Mouse (Mus musculus): ENCODE measurements at regions not wholly inside any gene's neighbourhood (a gene's known extent, or its start where the extent isn't known, plus 50 kb on each side); places are given as distances from the start of the nearest gene placed in this dataset.
"Not testable (repeated sequence)": the region's sequence is repeated elsewhere in the genome, so short reads cannot be mapped to it uniquely, and the experiment has no call there.

- peak overlapping the region; percentile 25; the same call in 1 of the 2 replicates for H3K9ac ChIP-seq (ENCODE audit: low read length)
Observed at GRCm38 (mm10) chr5:64701780-64702231, 101.4 kb upstream of the Klf3 start.

GRCm38 (mm10) chr5:64702404-64702803 lies 100.8 kb upstream of the Klf3 start:
- DNase-seq (ENCODE audit: low spot score); H3K9me3 ChIP-seq (replicated peaks; ENCODE audit: control insufficient read depth, low read length); H3K4me3 ChIP-seq (ENCODE audit: low read depth, low read length); H3K4me2 ChIP-seq (ENCODE audit: low read length); H3K27me3 ChIP-seq (replicated peaks; ENCODE audit: control insufficient read depth, insufficient read depth, low read length); ATAC-seq; H3K9ac ChIP-seq (ENCODE audit: low read length); H3K36me3 ChIP-seq (ENCODE audit: control insufficient read depth, insufficient read depth, low read length): not testable (repeated sequence)
- Histone ChIP-seq H3K4me1 (ENCODE audit: control insufficient read depth, insufficient read depth, low read length) (peaks cover 16% of the 10 kb centered on the region), H3K27ac (ENCODE audit: low read depth, low read length) (peak overlapping the region; percentile 80)
- 63% methylated on average over 1 of the region's 1 CpGs for WGBS

More at GRCm38 (mm10) chr5:64701780-64702231, 101.4 kb upstream of the Klf3 start:
- no peaks in the 10 kb centered on the region for H3K36me3 ChIP-seq (ENCODE audit: control insufficient read depth, insufficient read depth, low read length)
- WGBS: 7% methylated on average over 7 of the region's 7 CpGs
- peak overlapping the region; percentile 80 for H3K27ac ChIP-seq (ENCODE audit: low read depth, low read length)
- ATAC-seq: peak; percentile 74
- peaks cover 16% of the 10 kb centered on the region for H3K4me1 ChIP-seq (ENCODE audit: control insufficient read depth, insufficient read depth, low read length)
- H3K9me3 ChIP-seq (replicated peaks; ENCODE audit: control insufficient read depth, low read length): no peaks in the 10 kb centered on the region
- no peak overlapping the region for H3K4me2 ChIP-seq (ENCODE audit: low read length)
- no peak overlapping the region for H3K4me3 ChIP-seq (ENCODE audit: low read depth, low read length)
- peak; percentile 81 for DNase-seq (ENCODE audit: low spot score)
- no peaks in the 10 kb centered on the region for H3K27me3 ChIP-seq (replicated peaks; ENCODE audit: control insufficient read depth, insufficient read depth, low read length)

GRCm38 (mm10) chr5:64703091-64703872 lies 99.9 kb upstream of the Klf3 start:
- Histone ChIP-seq H3K27ac (ENCODE audit: low read depth, low read length) (peak overlapping the region; percentile 70), H3K9ac (ENCODE audit: low read length) (no peak overlapping the region), H3K4me2 (ENCODE audit: low read length) (peak overlapping the region; percentile 7; the same call in 1 of the 2 replicates), H3K36me3 (ENCODE audit: control insufficient read depth, insufficient read depth, low read length) (no peaks in the 10 kb centered on the region), H3K9me3 (replicated peaks; ENCODE audit: control insufficient read depth, low read length) (no peaks in the 10 kb centered on the region), H3K4me1 (ENCODE audit: control insufficient read depth, insufficient read depth, low read length) (peaks cover 16% of the 10 kb centered on the region), H3K27me3 (replicated peaks; ENCODE audit: control insufficient read depth, insufficient read depth, low read length) (no peaks in the 10 kb centered on the region), H3K4me3 (ENCODE audit: low read depth, low read length) (no peak overlapping the region)
- WGBS: 51% methylated on average over 9 of the region's 9 CpGs
- DNase-seq (ENCODE audit: low spot score): peak; percentile 78
- ATAC-seq: peak; percentile 88

- no peak for ATAC-seq
- H3K4me1 ChIP-seq (ENCODE audit: control insufficient read depth, insufficient read depth, low read length): peaks cover 17% of the 10 kb centered on the region
Observed at GRCm38 (mm10) chr5:64704144-64704543, 99.0 kb upstream of the Klf3 start.

GRCm38 (mm10) chr5:64706586-64706985 lies 96.6 kb upstream of the Klf3 start:
- no peak for ATAC-seq
- no peaks in the 10 kb centered on the region for H3K36me3 ChIP-seq (ENCODE audit: control insufficient read depth, insufficient read depth, low read length)

More at GRCm38 (mm10) chr5:64704144-64704543, 99.0 kb upstream of the Klf3 start:
- Histone ChIP-seq H3K4me2 (ENCODE audit: low read length) (no peak overlapping the region), H3K9ac (ENCODE audit: low read length) (no peak overlapping the region), H3K9me3 (replicated peaks; ENCODE audit: control insufficient read depth, low read length) (no peaks in the 10 kb centered on the region), H3K27ac (ENCODE audit: low read depth, low read length) (no peak overlapping the region), H3K4me3 (ENCODE audit: low read depth, low read length) (no peak overlapping the region), H3K27me3 (replicated peaks; ENCODE audit: control insufficient read depth, insufficient read depth, low read length) (no peaks in the 10 kb centered on the region), H3K36me3 (ENCODE audit: control insufficient read depth, insufficient read depth, low read length) (no peaks in the 10 kb centered on the region)
- 62% methylated on average over 7 of the region's 7 CpGs for WGBS
- DNase-seq (ENCODE audit: low spot score): peak; percentile 43

GRCm38 (mm10) chr5:64709146-64709545 lies 94.0 kb upstream of the Klf3 start:
- Histone ChIP-seq H3K4me1 (ENCODE audit: control insufficient read depth, insufficient read depth, low read length) (0 out of 2 replicates have a peak, but pooled peaks cover 4% of the 10 kb centered on the region), H3K9me3 (replicated peaks; ENCODE audit: control insufficient read depth, low read length) (no peaks in the 10 kb centered on the region), H3K4me2 (ENCODE audit: low read length) (no peak overlapping the region), H3K9ac (ENCODE audit: low read length) (no peak overlapping the region), H3K4me3 (ENCODE audit: low read depth, low read length) (no peak overlapping the region), H3K27me3 (replicated peaks; ENCODE audit: control insufficient read depth, insufficient read depth, low read length) (no peaks in the 10 kb centered on the region), H3K27ac (ENCODE audit: low read depth, low read length) (no peak overlapping the region), H3K36me3 (ENCODE audit: control insufficient read depth, insufficient read depth, low read length) (no peaks in the 10 kb centered on the region)
- 15% methylated on average over 4 of the region's 4 CpGs for WGBS
- no peak for ATAC-seq
- peak; percentile 51 for DNase-seq (ENCODE audit: low spot score)

More at GRCm38 (mm10) chr5:64706586-64706985, 96.6 kb upstream of the Klf3 start:
- no peaks in the 10 kb centered on the region for H3K9me3 ChIP-seq (replicated peaks; ENCODE audit: control insufficient read depth, low read length)
- no peak for DNase-seq (ENCODE audit: low spot score)
- no peaks in the 10 kb centered on the region for H3K27me3 ChIP-seq (replicated peaks; ENCODE audit: control insufficient read depth, insufficient read depth, low read length)
- no peak overlapping the region for H3K4me2 ChIP-seq (ENCODE audit: low read length)
- H3K9ac ChIP-seq (ENCODE audit: low read length): no peak overlapping the region
- H3K4me3 ChIP-seq (ENCODE audit: low read depth, low read length): no peak overlapping the region
- WGBS: 89% methylated on average over 3 of the region's 3 CpGs
- no peak overlapping the region for H3K27ac ChIP-seq (ENCODE audit: low read depth, low read length)
- H3K4me1 ChIP-seq (ENCODE audit: control insufficient read depth, insufficient read depth, low read length): peaks cover 17% of the 10 kb centered on the region

GRCm38 (mm10) chr5:64710236-64710635 lies 93.0 kb upstream of the Klf3 start:
- H3K4me2 ChIP-seq (ENCODE audit: low read length): no peak overlapping the region
- H3K4me3 ChIP-seq (ENCODE audit: low read depth, low read length): no peak overlapping the region
- H3K4me1 ChIP-seq (ENCODE audit: control insufficient read depth, insufficient read depth, low read length): 0 out of 2 replicates have a peak, but pooled peaks cover 2% of the 10 kb centered on the region
- 76% methylated on average over 3 of the region's 3 CpGs for WGBS
- H3K27me3 ChIP-seq (replicated peaks; ENCODE audit: control insufficient read depth, insufficient read depth, low read length): no peaks in the 10 kb centered on the region
- no peak overlapping the region for H3K27ac ChIP-seq (ENCODE audit: low read depth, low read length)
- DNase-seq (ENCODE audit: low spot score): no peak
- no peaks in the 10 kb centered on the region for H3K9me3 ChIP-seq (replicated peaks; ENCODE audit: control insufficient read depth, low read length)
- no peaks in the 10 kb centered on the region for H3K36me3 ChIP-seq (ENCODE audit: control insufficient read depth, insufficient read depth, low read length)
- no peak for ATAC-seq
- H3K9ac ChIP-seq (ENCODE audit: low read length): no peak overlapping the region

- no peaks in the 10 kb centered on the region for H3K36me3 ChIP-seq (ENCODE audit: control insufficient read depth, insufficient read depth, low read length)
- no peak overlapping the region for H3K9ac ChIP-seq (ENCODE audit: low read length)
- no peak overlapping the region for H3K27ac ChIP-seq (ENCODE audit: low read depth, low read length)
- H3K4me3 ChIP-seq (ENCODE audit: low read depth, low read length): no peak overlapping the region
- whole genome bisulfite sequencing: 98% methylated on average over 4 of the region's 4 CpGs
- DNase-seq (ENCODE audit: low spot score) (no peak), ATAC-seq (no peak)
- no peaks in the 10 kb centered on the region for H3K9me3 ChIP-seq (replicated peaks; ENCODE audit: control insufficient read depth, low read length)
- H3K4me1 ChIP-seq (ENCODE audit: control insufficient read depth, insufficient read depth, low read length): 0 out of 2 replicates have a peak, but pooled peaks cover 2% of the 10 kb centered on the region
- no peak overlapping the region for H3K4me2 ChIP-seq (ENCODE audit: low read length)
- H3K27me3 ChIP-seq (replicated peaks; ENCODE audit: control insufficient read depth, insufficient read depth, low read length): no peaks in the 10 kb centered on the region
Observed at GRCm38 (mm10) chr5:64710968-64711367, 92.2 kb upstream of the Klf3 start.

- Histone ChIP-seq H3K27me3 (replicated peaks; ENCODE audit: control insufficient read depth, insufficient read depth, low read length) (no peaks in the 10 kb centered on the region), H3K4me1 (ENCODE audit: control insufficient read depth, insufficient read depth, low read length) (0 out of 2 replicates have a peak, but pooled peaks cover under 1% of the 10 kb centered on the region), H3K4me3 (ENCODE audit: low read depth, low read length) (no peak overlapping the region), H3K36me3 (ENCODE audit: control insufficient read depth, insufficient read depth, low read length) (no peaks in the 10 kb centered on the region), H3K9me3 (replicated peaks; ENCODE audit: control insufficient read depth, low read length) (no peaks in the 10 kb centered on the region), H3K4me2 (ENCODE audit: low read length) (no peak overlapping the region), H3K27ac (ENCODE audit: low read depth, low read length) (no peak overlapping the region), H3K9ac (ENCODE audit: low read length) (no peak overlapping the region)
- WGBS: 38% methylated on average over 10 of the region's 10 CpGs
- peak; percentile 22 for DNase-seq (ENCODE audit: low spot score)
- ATAC-seq: peak; percentile 29; the same call in 1 of the 2 replicates
Observed at GRCm38 (mm10) chr5:64714221-64714653, 89.0 kb upstream of the Klf3 start.

Data from forebrain, embryonic 14.5 days (tissue).